Mouse (Mus musculus): Measurements from ENCODE around the gene Map3k20.

DNA sequence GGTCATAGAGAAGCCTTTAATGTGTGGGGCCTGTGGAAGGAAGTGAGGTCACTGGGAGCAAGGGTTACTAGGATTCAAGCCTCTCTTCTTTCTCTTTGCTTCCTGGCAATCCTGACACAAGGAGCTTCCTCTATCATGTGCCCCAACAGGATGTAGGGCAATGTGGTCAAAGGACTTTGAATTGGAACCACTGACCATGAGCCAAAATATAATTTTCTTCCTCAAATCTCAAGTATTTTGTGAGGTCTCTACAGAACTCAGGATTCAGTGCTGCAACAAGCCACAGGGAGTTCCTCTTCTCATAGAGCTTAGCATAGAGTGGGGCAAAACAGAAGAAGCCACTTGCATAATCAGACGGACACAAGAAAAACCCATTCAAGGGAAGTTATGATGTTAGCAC is 24.7 kb upstream of the Map3k20 start:
- no peak for TF ChIP-seq POLR2A (IDR thresholded peaks at IDR 0.05; ENCODE audit: low read depth, low read length)
- no peak for TF ChIP-seq CTCF (IDR thresholded peaks at IDR 0.05; ENCODE audit: extremely low read depth, insufficient read depth, insufficient read length, insufficient replicate concordance)
